Mouse (Mus musculus) MEL (cell line): ENCODE data around the gene Srsf10.

Source experiments
- BHLHE40 ChIP-seq: IDR thresholded peaks from 2 replicates; pipeline ENCODE4 v1.6.1; 2012; ENCODE audit warnings: low read depth, mild to moderate bottlenecking, inconsistent platforms, low read length, improper control_type of control experiment, borderline replicate concordance
- HCFC1 ChIP-seq: IDR thresholded peaks from 2 replicates; pipeline ENCODE4 v1.6.1; 2012; ENCODE audit warnings: low read depth, mild to moderate bottlenecking, inconsistent platforms, low read length, improper control_type of control experiment, moderate library complexity
- NRF1 ChIP-seq: IDR thresholded peaks from 2 replicates; pipeline ENCODE4 v1.6.1; 2014; ENCODE audit warnings: low read depth, mild to moderate bottlenecking, inconsistent platforms, low read length, improper control_type of control experiment, moderate library complexity; ENCODE audit not compliant: poor library complexity, insufficient read depth, severe bottlenecking
- TAL1 ChIP-seq: IDR thresholded peaks from 2 replicates; pipeline ENCODE4 v1.6.1; 2012; ENCODE audit warnings: mild to moderate bottlenecking, inconsistent platforms, low read length, moderate library complexity, mixed read lengths

GRCm38 (mm10) chr4:135885676-135886075 is 30.1 kb downstream of the Srsf10 start:
- TF ChIP-seq NRF1 (no peak), TAL1 (no peak), HCFC1 (no peak), BHLHE40 (no peak)
